Mouse (Mus musculus) hindbrain, embryonic 14.5 days (tissue): ENCODE measurements around the gene Grid2. TPM values are rescaled to one million over a fixed set of nuclear protein-coding genes. Genes with fewer than 3 reads are reported as not detected.

Experiments used
- ATAC-seq: fragments of 200-750 bp; cut with Nextera tagmentation; 2 replicates; pipeline ENCODE4 v1.8.0; 2017; ENCODE audit warnings: moderate number of reproducible peaks, mild to moderate bottlenecking, moderate TSS enrichment, moderate library complexity; ENCODE audit not compliant: low FRiP score
- DNase-seq: peaks from one replicate; pipeline ENCODE4 v3.0.0-alpha.2; 2015; ENCODE audit warnings: low spot score
- H3K27ac ChIP-seq: fragments of 300-500 bp; sonication (generic); 2 replicates; pipeline ENCODE4 v1.5.1; 2014; ENCODE audit warnings: mild to moderate bottlenecking, moderate library complexity
- H3K27me3 ChIP-seq: fragments of 300-500 bp; sonication (generic); 2 replicates; pipeline ENCODE4 v1.6.1; 2014; ENCODE audit warnings: mild to moderate bottlenecking, low read length, mixed read lengths; ENCODE audit not compliant: control insufficient read depth, insufficient read depth
- H3K36me3 ChIP-seq: fragments of 300-500 bp; sonication (generic); replicated peaks from 2 replicates; pipeline ENCODE4 v1.6.1; 2014; ENCODE audit not compliant: control insufficient read depth, insufficient read depth
- H3K4me1 ChIP-seq: fragments of 300-500 bp; sonication (generic); replicated peaks from 2 replicates; pipeline ENCODE4 v1.6.1; 2014; ENCODE audit warnings: antibody characterized with exemption, low read length, mixed read lengths; ENCODE audit not compliant: control insufficient read depth, insufficient read depth
- H3K4me2 ChIP-seq: fragments of 300-500 bp; sonication (generic); replicated peaks from 2 replicates; pipeline ENCODE4 v1.6.1; 2014; ENCODE audit warnings: mild to moderate bottlenecking, moderate library complexity
- H3K4me3 ChIP-seq: fragments of 300-500 bp; sonication (generic); replicated peaks from 2 replicates; pipeline ENCODE4 v1.5.1; 2014; ENCODE audit warnings: mild to moderate bottlenecking, low read length
- H3K9ac ChIP-seq: fragments of 300-500 bp; sonication (generic); 2 replicates; pipeline ENCODE4 v1.6.1; 2014
- H3K9me3 ChIP-seq: fragments of 300-500 bp; sonication (generic); 2 replicates; pipeline ENCODE4 v1.6.1; 2016; ENCODE audit warnings: low read length; ENCODE audit not compliant: control insufficient read depth
- WGBS: fragments of 180-500 bp; shearing (Covaris S2); extraction: QIAGEN DNeasy Blood & Tissue Kit; methylation state at CpG from one replicate; pipeline ENCODE4 v1.1.7; 2014; 5-methylcytosine and 5-hydroxymethylcytosine counted together
- polyA plus RNA-seq: library from polyadenylated mRNA; unstranded; fragments of >200 nt; fragmentation: Nextera tagmentation; extraction: Ambion mirVana; gene quantifications from 2 replicates; pipeline ENCODE4 v1.2.1, GENCODE M21; 2014

The Grid2 gene
- polyA plus RNA-seq, 1 experiment from 2014 or later, result 18.1 TPM

GRCm38 (mm10) chr6:64616843-64617242, 1361.2 kb downstream of the Grid2 start:
- Histone ChIP-seq H3K4me2 (no peak overlapping the region), H3K27ac (peak overlapping the region; percentile 59; the same call in 1 of the 2 replicates), H3K9ac (no peak overlapping the region), H3K9me3 (no peaks in the 10 kb centered on the region), H3K4me1 (peaks cover 17% of the 10 kb centered on the region), H3K4me3 (no peak overlapping the region), H3K27me3 (no peaks in the 10 kb centered on the region), H3K36me3 (no peaks in the 10 kb centered on the region)
- 56% methylated on average over 4 of the region's 4 CpGs for WGBS
- no peak for ATAC-seq
- no peak for DNase-seq

GRCm38 (mm10) chr6:64617417-64618135, 1361.9 kb downstream of the Grid2 start:
- DNase-seq, result no peak

GRCm38 (mm10) chr6:64623404-64623803, 1367.7 kb downstream of the Grid2 start:
- Histone ChIP-seq H3K36me3 (no peaks in the 10 kb centered on the region), H3K9me3 (no peaks in the 10 kb centered on the region), H3K4me1 (no peaks in the 10 kb centered on the region), H3K27ac (no peak overlapping the region), H3K27me3 (no peaks in the 10 kb centered on the region), H3K4me2 (no peak overlapping the region), H3K9ac (no peak overlapping the region), H3K4me3 (no peak overlapping the region)
- no peak for DNase-seq
- 49% methylated on average over 3 of the region's 3 CpGs for WGBS
- ATAC-seq, result no peak

More at GRCm38 (mm10) chr6:64617417-64618135, 1361.9 kb downstream of the Grid2 start:
- H3K9me3 ChIP-seq, result no peaks in the 10 kb centered on the region
- peaks cover 17% of the 10 kb centered on the region for H3K4me1 ChIP-seq
- no peak overlapping the region for H3K4me3 ChIP-seq
- H3K4me2 ChIP-seq, result 0 out of 2 replicates have a peak overlapping the region, but pooled peaks have one; percentile 9
- no peaks in the 10 kb centered on the region for H3K27me3 ChIP-seq
- ATAC-seq, result peak; percentile 73; the same call in 1 of the 2 replicates
- no peaks in the 10 kb centered on the region for H3K36me3 ChIP-seq
- whole genome bisulfite sequencing, result 34% methylated on average over 8 of the region's 8 CpGs
- H3K27ac ChIP-seq, result peak overlapping the region; percentile 59; the same call in 1 of the 2 replicates
- H3K9ac ChIP-seq, result no peak overlapping the region

GRCm38 (mm10) chr6:64647661-64648060, 1392.0 kb downstream of the Grid2 start:
- Histone ChIP-seq H3K9me3 (no peaks in the 10 kb centered on the region), H3K27me3 (no peaks in the 10 kb centered on the region), H3K9ac (no peak overlapping the region), H3K4me3 (no peak overlapping the region), H3K4me2 (no peak overlapping the region), H3K36me3 (no peaks in the 10 kb centered on the region), H3K4me1 (peaks cover 6% of the 10 kb centered on the region), H3K27ac (no peak overlapping the region)
- ATAC-seq, result no peak
- no peak for DNase-seq

GRCm38 (mm10) chr6:64648196-64648595, 1392.5 kb downstream of the Grid2 start:
- WGBS, result 29% methylated on average over 8 of the region's 8 CpGs

GRCm38 (mm10) chr6:64649296-64650226, 1393.9 kb downstream of the Grid2 start:
- ATAC-seq (peak; percentile 87), DNase-seq (peak; percentile 95)
- WGBS, result 5% methylated on average over 20 of the region's 20 CpGs
- Histone ChIP-seq H3K36me3 (no peaks in the 10 kb centered on the region), H3K27ac (peak overlapping the region; percentile 76), H3K27me3 (no peaks in the 10 kb centered on the region), H3K9me3 (no peaks in the 10 kb centered on the region), H3K4me1 (peaks cover 6% of the 10 kb centered on the region), H3K9ac (peak overlapping the region; percentile 52), H3K4me2 (peak overlapping the region; percentile 58), H3K4me3 (peak overlapping the region; percentile 32)

More at GRCm38 (mm10) chr6:64648196-64648595, 1392.5 kb downstream of the Grid2 start:
- Histone ChIP-seq H3K9me3 (no peaks in the 10 kb centered on the region), H3K4me1 (peaks cover 6% of the 10 kb centered on the region), H3K4me2 (no peak overlapping the region), H3K4me3 (no peak overlapping the region), H3K27ac (no peak overlapping the region), H3K9ac (no peak overlapping the region), H3K36me3 (no peaks in the 10 kb centered on the region), H3K27me3 (no peaks in the 10 kb centered on the region)
- no peak for DNase-seq
- no peak for ATAC-seq

GRCm38 (mm10) chr6:64650765-64651164, 1395.1 kb downstream of the Grid2 start:
- ATAC-seq, result peak; percentile 16; the same call in 1 of the 2 replicates
- no peak overlapping the region for H3K9ac ChIP-seq
- no peaks in the 10 kb centered on the region for H3K27me3 ChIP-seq
- no peaks in the 10 kb centered on the region for H3K9me3 ChIP-seq
- DNase-seq, result no peak
- H3K36me3 ChIP-seq, result no peaks in the 10 kb centered on the region
- 17% methylated on average over 7 of the region's 7 CpGs for WGBS
- H3K4me1 ChIP-seq, result peaks cover 6% of the 10 kb centered on the region
- H3K4me3 ChIP-seq, result no peak overlapping the region
- no peak overlapping the region for H3K4me2 ChIP-seq
- no peak overlapping the region for H3K27ac ChIP-seq

GRCm38 (mm10) chr6:64671010-64671409, 1415.3 kb downstream of the Grid2 start:
- H3K36me3 ChIP-seq, result no peaks in the 10 kb centered on the region
- no peak for ATAC-seq
- no peak overlapping the region for H3K9ac ChIP-seq
- H3K27me3 ChIP-seq, result no peaks in the 10 kb centered on the region
- H3K4me2 ChIP-seq, result no peak overlapping the region
- H3K4me1 ChIP-seq, result no peaks in the 10 kb centered on the region
- 64% methylated on average over 3 of the region's 3 CpGs for WGBS
- DNase-seq, result no peak
- no peak overlapping the region for H3K27ac ChIP-seq
- H3K4me3 ChIP-seq, result no peak overlapping the region
- no peaks in the 10 kb centered on the region for H3K9me3 ChIP-seq

- Histone ChIP-seq H3K9me3 (no peaks in the 10 kb centered on the region), H3K4me3 (no peak overlapping the region), H3K27me3 (no peaks in the 10 kb centered on the region), H3K4me1 (no peaks in the 10 kb centered on the region), H3K4me2 (no peak overlapping the region), H3K27ac (no peak overlapping the region), H3K9ac (no peak overlapping the region), H3K36me3 (no peaks in the 10 kb centered on the region)
- ATAC-seq, result no peak
- 67% methylated on average over 1 of the region's 1 CpGs for WGBS
- DNase-seq, result no peak
These were observed 1423.1 kb downstream of the Grid2 start for GRCm38 (mm10) chr6:64678815-64679214.
